Mouse (Mus musculus): ENCODE measurements around the gene Mpzl1. TPM values are rescaled to one million over a fixed set of nuclear protein-coding genes. Genes with fewer than 3 reads are reported as not detected.
A peak's percentile ranks its signal among the peaks of the same experiment; 100 is the strongest.

Gene Mpzl1
- polyA plus RNA-seq, 1 experiment from 2014 or later: 156 TPM

GRCm38 (mm10) chr1:165609495-165610320 lies 24.6 kb downstream of the Mpzl1 start:
- Histone ChIP-seq H3K36me3 (peaks cover 17% of the 10 kb centered on the region), H3K4me3 (no peak overlapping the region), H3K27me3 (no peaks in the 10 kb centered on the region), H3K4me1 (replicated peaks) (peaks cover 18% of the 10 kb centered on the region), H3K9me3 (no peaks in the 10 kb centered on the region), H3K4me2 (0 out of 2 replicates have a peak overlapping the region, but pooled peaks have one; percentile 13), H3K27ac (replicated peaks) (peak overlapping the region; percentile 75), H3K9ac (no peak overlapping the region)
- ATAC-seq (ENCODE audit: low FRiP score, low read depth): 0 out of 2 replicates have a peak, but pooled peaks have one; percentile 10
- WGBS: 44% methylated on average over 7 of the region's 7 CpGs

GRCm38 (mm10) chr1:165608904-165609303 lies 25.4 kb downstream of the Mpzl1 start:
- H3K27me3 ChIP-seq: no peaks in the 10 kb centered on the region
- no peaks in the 10 kb centered on the region for H3K9me3 ChIP-seq
- no peak overlapping the region for H3K9ac ChIP-seq
- no peak overlapping the region for H3K4me3 ChIP-seq
- ATAC-seq (ENCODE audit: low FRiP score, low read depth): no peak
- 0 out of 2 replicates have a peak overlapping the region, but pooled peaks have one; percentile 26 for H3K27ac ChIP-seq (replicated peaks)
- peaks cover 22% of the 10 kb centered on the region for H3K36me3 ChIP-seq
- H3K4me2 ChIP-seq: no peak overlapping the region
- 91% methylated on average over 4 of the region's 4 CpGs for WGBS
- peaks cover 18% of the 10 kb centered on the region for H3K4me1 ChIP-seq (replicated peaks)

GRCm38 (mm10) chr1:165605774-165606173 lies 28.6 kb downstream of the Mpzl1 start:
- Histone ChIP-seq H3K9ac (no peak overlapping the region), H3K36me3 (peaks cover 36% of the 10 kb centered on the region), H3K4me3 (no peak overlapping the region), H3K4me1 (replicated peaks) (peaks cover 15% of the 10 kb centered on the region), H3K4me2 (no peak overlapping the region), H3K27ac (replicated peaks) (no peak overlapping the region), H3K27me3 (no peaks in the 10 kb centered on the region), H3K9me3 (no peaks in the 10 kb centered on the region)
- 78% methylated on average over 6 of the region's 6 CpGs for WGBS
- no peak for ATAC-seq (ENCODE audit: low FRiP score, low read depth)

- H3K36me3 ChIP-seq: peaks cover 36% of the 10 kb centered on the region
- H3K9me3 ChIP-seq: no peaks in the 10 kb centered on the region
- no peaks in the 10 kb centered on the region for H3K27me3 ChIP-seq
- WGBS: 85% methylated on average over 3 of the region's 3 CpGs
- no peak overlapping the region for H3K4me3 ChIP-seq
- no peak for ATAC-seq (ENCODE audit: low FRiP score, low read depth)
- H3K4me1 ChIP-seq (replicated peaks): peaks cover 8% of the 10 kb centered on the region
- H3K4me2 ChIP-seq: no peak overlapping the region
- no peak overlapping the region for H3K9ac ChIP-seq
- no peak overlapping the region for H3K27ac ChIP-seq (replicated peaks)
Observed at GRCm38 (mm10) chr1:165605108-165605507, 29.2 kb downstream of the Mpzl1 start.

GRCm38 (mm10) chr1:165604203-165604602 lies 30.1 kb downstream of the Mpzl1 start:
- peaks cover 36% of the 10 kb centered on the region for H3K36me3 ChIP-seq
- H3K9ac ChIP-seq: no peak overlapping the region
- H3K4me1 ChIP-seq (replicated peaks): 0 out of 2 replicates have a peak, but pooled peaks cover under 1% of the 10 kb centered on the region
- no peak overlapping the region for H3K27ac ChIP-seq (replicated peaks)
- 92% methylated on average over 8 of the region's 8 CpGs for WGBS
- H3K27me3 ChIP-seq: no peaks in the 10 kb centered on the region
- H3K4me2 ChIP-seq: no peak overlapping the region
- no peak overlapping the region for H3K4me3 ChIP-seq
- no peak for ATAC-seq (ENCODE audit: low FRiP score, low read depth)
- no peaks in the 10 kb centered on the region for H3K9me3 ChIP-seq

- ATAC-seq (ENCODE audit: low FRiP score, low read depth): no peak
- 89% methylated on average over 14 of the region's 14 CpGs for WGBS
- Histone ChIP-seq H3K36me3 (peaks cover 35% of the 10 kb centered on the region), H3K4me3 (no peak overlapping the region), H3K4me1 (replicated peaks) (no peaks in the 10 kb centered on the region), H3K27me3 (no peaks in the 10 kb centered on the region), H3K9ac (no peak overlapping the region), H3K4me2 (no peak overlapping the region), H3K27ac (replicated peaks) (no peak overlapping the region), H3K9me3 (no peaks in the 10 kb centered on the region)
Observed at GRCm38 (mm10) chr1:165603218-165603617, 31.1 kb downstream of the Mpzl1 start.

- H3K9ac ChIP-seq: no peak overlapping the region
- no peaks in the 10 kb centered on the region for H3K27me3 ChIP-seq
- 85% methylated on average over 10 of the region's 10 CpGs for WGBS
- H3K4me1 ChIP-seq (replicated peaks): no peaks in the 10 kb centered on the region
- no peak overlapping the region for H3K27ac ChIP-seq (replicated peaks)
- no peak for ATAC-seq (ENCODE audit: low FRiP score, low read depth)
- no peak overlapping the region for H3K4me2 ChIP-seq
- no peak overlapping the region for H3K4me3 ChIP-seq
- H3K36me3 ChIP-seq: peaks cover 23% of the 10 kb centered on the region
- no peaks in the 10 kb centered on the region for H3K9me3 ChIP-seq
Observed at GRCm38 (mm10) chr1:165601775-165602280, 32.5 kb downstream of the Mpzl1 start.

- peaks cover 16% of the 10 kb centered on the region; the same call in 1 of the 2 replicates for H3K36me3 ChIP-seq
- H3K27ac ChIP-seq (replicated peaks): no peak overlapping the region
- ATAC-seq (ENCODE audit: low FRiP score, low read depth): no peak
- no peak overlapping the region for H3K4me2 ChIP-seq
- H3K27me3 ChIP-seq: no peaks in the 10 kb centered on the region
- 94% methylated on average over 15 of the region's 15 CpGs for WGBS
- no peak overlapping the region for H3K4me3 ChIP-seq
- no peaks in the 10 kb centered on the region for H3K4me1 ChIP-seq (replicated peaks)
- no peaks in the 10 kb centered on the region for H3K9me3 ChIP-seq
- H3K9ac ChIP-seq: no peak overlapping the region
Observed at GRCm38 (mm10) chr1:165594699-165595421, 39.5 kb downstream of the Mpzl1 start.

GRCm38 (mm10) chr1:165592295-165593082 lies 41.8 kb downstream of the Mpzl1 start:
- no peak overlapping the region for H3K27ac ChIP-seq (replicated peaks)
- H3K27me3 ChIP-seq: no peaks in the 10 kb centered on the region
- no peak for ATAC-seq (ENCODE audit: low FRiP score, low read depth)
- H3K4me1 ChIP-seq (replicated peaks): peaks cover 4% of the 10 kb centered on the region; the same call in 1 of the 2 replicates
- H3K4me2 ChIP-seq: no peak overlapping the region
- no peaks in the 10 kb centered on the region for H3K9me3 ChIP-seq
- no peak overlapping the region for H3K4me3 ChIP-seq
- H3K9ac ChIP-seq: no peak overlapping the region
- H3K36me3 ChIP-seq: peaks cover 16% of the 10 kb centered on the region; the same call in 1 of the 2 replicates
- 92% methylated on average over 14 of the region's 14 CpGs for WGBS

- no peak overlapping the region for H3K4me2 ChIP-seq
- H3K4me1 ChIP-seq (replicated peaks): peaks cover 4% of the 10 kb centered on the region; the same call in 1 of the 2 replicates
- no peak overlapping the region for H3K9ac ChIP-seq
- no peaks in the 10 kb centered on the region for H3K27me3 ChIP-seq
- H3K4me3 ChIP-seq: no peak overlapping the region
- no peaks in the 10 kb centered on the region for H3K9me3 ChIP-seq
- 84% methylated on average over 8 of the region's 8 CpGs for WGBS
- peaks cover 16% of the 10 kb centered on the region; the same call in 1 of the 2 replicates for H3K36me3 ChIP-seq
- no peak; the same call in 1 of the 2 replicates for ATAC-seq (ENCODE audit: low FRiP score, low read depth)
- H3K27ac ChIP-seq (replicated peaks): no peak overlapping the region; the same call in 1 of the 2 replicates
Observed at GRCm38 (mm10) chr1:165590760-165591159, 43.6 kb downstream of the Mpzl1 start.

GRCm38 (mm10) chr1:165589280-165590048 lies 44.9 kb downstream of the Mpzl1 start:
- peaks cover 4% of the 10 kb centered on the region; the same call in 1 of the 2 replicates for H3K4me1 ChIP-seq (replicated peaks)
- H3K27me3 ChIP-seq: no peaks in the 10 kb centered on the region
- ATAC-seq (ENCODE audit: low FRiP score, low read depth): peak; percentile 24; the same call in 1 of the 2 replicates
- H3K36me3 ChIP-seq: peaks cover 13% of the 10 kb centered on the region; the same call in 1 of the 2 replicates
- no peaks in the 10 kb centered on the region for H3K9me3 ChIP-seq
- H3K4me3 ChIP-seq: no peak overlapping the region
- H3K9ac ChIP-seq: no peak overlapping the region
- 0 out of 2 replicates have a peak overlapping the region, but pooled peaks have one; percentile 15 for H3K27ac ChIP-seq (replicated peaks)
- 55% methylated on average over 10 of the region's 10 CpGs for WGBS
- no peak overlapping the region for H3K4me2 ChIP-seq
